Mouse (Mus musculus) adrenal gland, postnatal 36 days (tissue): Measurements from ENCODE around the gene Hoxb4. TPM values are rescaled to one million over a fixed set of nuclear protein-coding genes. Genes with fewer than 3 reads are reported as not detected.

ENCODE experiments used
- DNase-seq, 2 experiments: peaks; one replicate each; pipeline ENCODE4 v3.0.0; 2021; ENCODE audit warnings: mixed read lengths in 1 of 2
- total RNA-seq, 2 experiments: library from RNA; stranded (reverse); gene quantifications; 2 replicates each; pipeline ENCODE4 v1.2.3; 2021

Hoxb4 gene
- total RNA-seq, 2 experiments from 2014 or later: 15.6 to 20.9 TPM

GRCm38 (mm10) chr11:96284774-96285734 lies 33.0 kb upstream of the Hoxb4 start:
- peak; percentile 86 to 87 for DNase-seq

DNA sequence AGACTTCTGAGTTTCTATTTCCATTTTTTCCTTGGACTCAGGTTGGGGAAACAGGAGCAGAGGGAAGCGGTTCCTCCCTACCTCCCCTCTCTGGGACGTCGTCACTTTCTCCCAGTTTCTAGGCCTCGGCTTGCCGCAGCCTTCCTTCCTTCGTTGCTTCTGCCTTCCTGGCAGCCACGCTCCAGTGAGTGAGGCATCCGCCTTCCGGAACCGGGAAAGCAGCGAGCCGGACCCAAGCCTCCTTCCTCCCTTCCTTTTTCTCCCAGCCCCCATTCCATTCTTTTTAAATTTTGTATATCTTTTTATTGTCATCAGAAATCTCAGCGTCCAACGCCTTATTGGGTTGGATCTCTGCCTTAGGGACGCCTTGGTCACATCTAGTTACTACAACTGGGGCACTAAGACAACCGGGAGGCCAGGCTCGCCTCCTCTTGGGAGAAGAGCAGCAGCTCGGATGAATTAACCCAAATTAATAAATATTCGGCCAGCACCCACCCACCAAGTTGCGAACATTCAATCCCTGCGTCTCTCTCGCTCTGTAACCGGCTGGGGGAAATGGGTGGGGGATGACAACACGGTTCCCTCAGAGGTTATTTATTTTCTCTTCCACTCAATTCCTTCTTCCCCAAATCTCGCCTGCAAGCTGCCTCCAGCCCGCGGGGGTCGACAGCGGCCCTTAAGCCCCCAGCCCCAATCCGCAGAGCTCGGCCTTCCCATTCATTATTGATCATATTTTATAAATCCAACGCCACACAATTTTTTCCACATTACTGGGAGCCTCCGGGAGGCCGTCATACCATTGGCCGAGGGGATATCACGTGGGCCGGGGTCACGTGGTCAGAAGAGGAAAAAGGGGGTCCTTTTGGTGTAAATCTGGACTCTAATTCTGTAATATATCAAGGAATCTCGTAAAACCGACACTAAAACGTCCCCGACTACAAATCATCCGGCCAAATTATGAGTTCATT lies 32.0 kb upstream of the Hoxb4 start, which contains the start of gene Hoxb7:
Gene Hoxb7, plus strand, starts transcription at position 853 of the 968 bp plus-strand sequence.
- DNase-seq: peak; percentile 93 to 94

DNA sequence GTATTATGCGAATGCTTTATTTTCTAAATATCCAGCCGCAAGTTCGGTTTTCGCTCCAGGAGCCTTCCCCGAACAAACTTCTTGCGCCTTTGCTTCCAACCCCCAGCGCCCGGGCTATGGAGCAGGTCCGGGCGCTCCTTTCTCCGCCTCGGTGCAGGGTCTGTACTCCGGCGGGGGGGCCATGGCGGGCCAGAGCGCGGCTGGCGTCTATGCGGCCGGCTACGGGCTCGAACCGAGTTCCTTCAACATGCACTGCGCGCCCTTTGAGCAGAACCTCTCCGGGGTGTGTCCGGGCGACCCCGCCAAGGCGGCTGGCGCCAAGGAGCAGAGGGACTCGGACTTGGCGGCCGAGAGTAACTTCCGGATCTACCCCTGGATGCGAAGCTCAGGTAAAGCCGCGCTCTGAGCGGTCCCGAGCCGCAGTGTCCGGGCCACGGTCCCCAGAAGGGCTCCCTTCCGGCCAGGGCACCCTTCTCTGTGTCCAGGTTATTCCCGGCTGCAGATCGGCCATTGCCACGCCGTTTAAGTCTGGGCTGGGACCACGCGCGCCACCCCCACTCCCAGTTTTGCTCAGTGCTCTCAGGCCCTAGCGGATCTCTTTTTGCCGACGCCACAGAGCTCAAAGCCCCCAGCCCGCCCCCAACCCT lies 31.2 kb upstream of the Hoxb4 start:
- peak; percentile 63 to 72 for DNase-seq

GRCm38 (mm10) chr11:96287411-96287810 lies 30.7 kb upstream of the Hoxb4 start:
- DNase-seq: peak in 1 of 2 experiments; percentile 20

GRCm38 (mm10) chr11:96288455-96289221 lies 29.4 kb upstream of the Hoxb4 start:
- peak in 1 of 2 experiments; percentile 23 for DNase-seq

DNA sequence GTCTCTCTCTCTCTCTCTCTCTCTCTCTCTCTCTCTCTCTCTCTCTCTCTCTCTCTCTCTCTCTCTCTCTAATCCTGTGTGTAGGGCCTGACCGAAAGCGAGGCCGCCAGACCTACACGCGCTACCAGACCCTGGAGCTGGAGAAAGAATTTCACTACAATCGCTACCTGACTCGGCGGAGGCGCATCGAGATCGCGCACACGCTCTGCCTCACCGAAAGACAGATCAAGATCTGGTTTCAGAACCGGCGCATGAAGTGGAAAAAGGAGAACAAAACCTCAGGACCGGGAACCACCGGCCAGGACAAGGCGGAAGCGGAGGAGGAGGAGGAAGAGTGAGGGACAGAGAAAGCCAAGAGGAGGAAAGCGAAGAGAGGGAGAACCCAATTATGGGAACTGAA lies 28.8 kb upstream of the Hoxb4 start:
- peak in 1 of 2 experiments; percentile 32 for DNase-seq

- no peak for DNase-seq
Observed at GRCm38 (mm10) chr11:96289837-96290236, 28.2 kb upstream of the Hoxb4 start.

DNA sequence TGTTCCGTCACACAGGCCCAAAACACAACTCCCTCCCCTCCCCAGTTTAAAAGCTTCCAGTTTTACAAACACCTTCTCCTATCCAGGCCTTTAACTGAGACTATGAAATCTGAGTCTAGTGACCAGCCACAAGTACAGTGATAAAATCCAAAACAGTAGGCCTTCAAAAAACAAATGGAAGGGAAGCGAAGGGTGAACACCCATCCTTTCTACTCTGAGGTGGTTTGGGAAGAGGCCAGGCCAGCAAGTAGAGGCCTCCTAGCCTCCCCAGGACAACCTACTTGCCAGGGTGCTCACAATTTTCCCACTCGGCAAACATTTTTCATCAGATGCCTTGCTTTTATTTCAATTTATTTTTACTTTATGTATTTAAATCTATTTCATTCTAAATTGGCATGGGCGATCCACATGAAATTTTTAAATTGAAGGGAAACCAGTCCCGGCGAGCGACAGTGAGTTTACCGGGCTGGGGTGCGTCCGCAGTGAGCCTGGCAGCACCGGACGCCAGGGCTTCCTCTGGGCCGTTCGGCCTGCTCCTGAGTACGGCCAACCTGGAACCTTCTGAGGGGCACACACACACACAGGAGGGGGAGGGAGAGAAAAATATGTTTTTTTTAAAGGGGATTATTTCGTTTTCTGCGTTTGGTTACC lies 27.2 kb upstream of the Hoxb4 start:
- DNase-seq: no peak

GRCm38 (mm10) chr11:96291681-96292564 lies 26.1 kb upstream of the Hoxb4 start, which contains the start of gene Hoxb6:
Hoxb6 (plus strand) TSS chr11:96292476.
- DNase-seq: peak; percentile 86 to 88

DNA sequence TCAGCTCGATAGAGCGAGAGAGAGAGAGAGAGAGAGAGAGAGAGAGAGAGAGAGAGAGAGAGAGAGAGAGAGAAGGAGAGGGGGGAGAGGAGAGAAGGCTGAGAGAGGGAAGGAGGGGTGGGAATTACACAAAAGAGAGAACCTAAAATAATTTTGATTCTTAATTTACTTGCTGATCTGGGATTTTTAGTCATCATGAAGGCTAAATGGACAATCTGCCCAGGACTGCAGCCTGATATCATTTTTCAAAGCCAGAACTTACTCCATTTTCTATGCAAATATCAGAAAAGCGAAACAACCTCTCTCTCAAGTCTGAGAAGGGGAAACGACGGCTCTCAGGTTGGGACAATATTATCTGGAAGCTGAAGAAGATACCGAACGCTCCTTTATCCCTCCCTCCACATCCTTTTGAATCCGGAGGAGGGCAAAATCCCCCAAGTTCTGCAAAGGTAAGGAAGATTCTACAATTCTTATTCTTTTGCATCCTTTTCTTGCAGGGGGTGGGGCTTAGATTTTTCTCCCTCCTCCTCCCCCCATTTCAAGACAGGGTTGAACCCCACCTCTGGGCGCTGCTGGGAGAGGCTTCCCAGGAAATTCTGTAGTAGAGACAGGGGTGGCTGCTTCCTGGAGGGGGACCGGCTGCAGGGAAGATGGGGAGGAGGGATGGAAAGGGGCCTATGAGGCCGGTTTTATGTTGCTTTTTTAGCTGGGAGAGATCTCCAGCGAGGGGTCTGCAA lies 25.3 kb upstream of the Hoxb4 start:
- DNase-seq: peak in 1 of 2 experiments; percentile 64

GRCm38 (mm10) chr11:96293302-96293921 lies 24.7 kb upstream of the Hoxb4 start:
- DNase-seq: no peak

- peak; percentile 89 to 91 for DNase-seq
Observed at GRCm38 (mm10) chr11:96294245-96295091, 23.6 kb upstream of the Hoxb4 start.

GRCm38 (mm10) chr11:96295092-96295835 lies 22.8 kb upstream of the Hoxb4 start:
- no peak for DNase-seq

DNA sequence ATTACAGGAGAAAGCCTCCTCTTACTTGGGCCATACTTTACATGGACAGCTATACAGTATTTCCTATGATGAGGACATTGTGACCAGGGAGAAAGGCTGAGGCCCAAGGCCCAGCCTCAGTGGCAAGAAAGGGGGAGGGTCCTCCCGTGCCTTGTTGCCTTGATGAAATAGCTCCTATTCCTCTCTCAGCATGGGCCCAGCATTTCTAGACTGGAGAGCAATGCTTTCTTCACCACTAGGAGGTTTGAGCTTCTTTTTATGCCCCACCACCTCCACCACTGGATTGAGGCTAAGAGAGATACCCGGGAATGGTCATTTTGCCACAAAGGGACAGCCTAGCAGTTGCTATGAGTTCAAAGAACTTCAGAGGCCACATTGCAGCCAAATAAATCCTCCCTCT lies 21.1 kb upstream of the Hoxb4 start:
- DNase-seq: no peak

DNA sequence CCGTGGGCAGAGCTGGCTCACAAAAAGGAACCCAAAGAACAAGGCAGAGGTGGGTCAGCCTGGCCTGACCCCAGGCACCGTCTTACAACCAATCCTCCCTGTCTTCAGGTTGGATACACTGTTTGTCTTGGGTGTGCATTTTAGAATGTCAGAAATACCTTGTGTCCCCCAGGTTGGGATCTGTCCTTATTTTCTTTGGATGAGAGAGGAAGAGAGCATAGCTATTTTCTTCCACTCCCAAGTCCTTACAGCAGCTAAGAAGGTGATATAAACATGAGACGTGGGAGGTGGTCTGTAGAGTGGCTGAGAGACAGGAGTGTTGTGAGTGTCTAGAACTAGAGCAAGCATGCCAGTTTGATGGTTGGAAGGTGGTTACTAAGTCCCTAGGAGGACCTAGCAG lies 20.6 kb upstream of the Hoxb4 start:
- DNase-seq: no peak

DNA sequence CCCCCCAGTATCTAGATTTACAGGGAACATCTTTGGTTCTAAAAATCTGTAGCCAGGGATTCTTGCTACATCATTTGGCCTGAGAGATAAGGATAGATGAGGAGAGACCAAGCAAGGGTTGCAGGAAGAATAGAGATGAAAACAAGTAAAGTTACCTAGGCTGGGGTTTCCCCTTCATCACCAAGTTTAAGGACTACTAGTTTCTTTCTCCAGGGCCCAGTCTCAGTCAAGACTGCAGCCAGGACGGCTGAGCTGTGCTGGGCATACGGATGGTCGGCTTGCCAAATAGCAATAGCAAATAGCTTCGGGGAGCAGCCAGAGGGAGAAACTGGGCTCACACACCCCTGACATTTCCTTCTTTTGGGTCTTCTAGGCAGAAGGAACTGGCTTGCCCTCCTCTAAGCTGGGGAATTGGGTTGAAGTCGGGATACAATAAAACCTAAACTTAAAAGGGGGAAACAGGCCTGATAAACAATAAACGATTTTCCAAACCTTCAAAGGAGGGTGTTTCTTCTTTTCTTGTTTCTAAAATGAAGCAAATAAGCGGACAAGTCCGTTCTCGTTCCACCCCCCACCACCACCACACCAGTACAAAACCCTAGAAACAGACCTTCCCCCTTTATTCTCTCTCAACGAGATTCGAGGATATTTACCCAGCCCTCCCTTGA lies 20.0 kb upstream of the Hoxb4 start:
- no peak for DNase-seq
